8 mouse cellular contexts compared by ENCODE assay signal in genomic region chr15:12205902-12206645, GRCm38 (mm10). TPM values are rescaled to one million over a fixed set of nuclear protein-coding genes. Genes with fewer than 3 reads are reported as not detected.
DNase-seq lines count a peak whose midpoint lies in the region; ATAC-seq and TF ChIP-seq lines count a peak whose summit lies in the region.

No protein-coding gene starts in this region.

- ATAC-seq in hindbrain, embryonic 14.5 days (ENCODE audit: low FRiP score), result no peak
- ATAC-seq in midbrain, embryonic 11.5 days (ENCODE audit: low FRiP score), result no peak
- no peak for ATAC-seq in monocyte, adult 5-6 weeks (replicated peaks; ENCODE audit: insufficient number of reproducible peaks, low FRiP score, low TSS enrichment, poor library complexity, severe bottlenecking)

- H3K27ac ChIP-seq in hindbrain, embryonic 14.5 days, result no peak overlapping the region
- H3K27ac ChIP-seq in midbrain, embryonic 11.5 days (ENCODE audit: low read depth, low read length), result no peak overlapping the region

- peak; percentile 31 to 38 for DNase-seq in lung, adult 18-20 months
- DNase-seq in lung, postnatal 10 days, result no peak
- DNase-seq in brain, embryonic 14.5 days (ENCODE audit: low read depth), result peak; percentile 39
- DNase-seq in hindbrain, embryonic 14.5 days (ENCODE audit: low spot score), result no peak
- no peak for DNase-seq in midbrain, embryonic 11.5 days (ENCODE audit: low spot score, missing footprints)
- DNase-seq in frontal cortex, postnatal 36 days (ENCODE audit: low spot score in 2 of 2), result no peak
- no peak for DNase-seq in adrenal gland, adult (ENCODE audit: inconsistent age in 2 of 2, low spot score in 1 of 2)

- TF ChIP-seq CTCF in brain, embryonic 14.5 days (IDR thresholded peaks at IDR 0.05; ENCODE audit: borderline replicate concordance, extremely low read depth, insufficient read depth, insufficient read length), result no peak

- no peak for TF ChIP-seq POLR2A in brain, embryonic 14.5 days (IDR thresholded peaks at IDR 0.05; ENCODE audit: borderline replicate concordance, extremely low read depth, insufficient read depth, insufficient read length, poor library complexity, severe bottlenecking)

- no peaks in the 10 kb centered on the region for H3K27me3 ChIP-seq in hindbrain, embryonic 14.5 days (ENCODE audit: control insufficient read depth, insufficient read depth, low read length)
- H3K27me3 ChIP-seq in midbrain, embryonic 11.5 days (ENCODE audit: control insufficient read depth, insufficient read depth, low read length), result no peaks in the 10 kb centered on the region

- H3K4me2 ChIP-seq in hindbrain, embryonic 14.5 days (replicated peaks), result peak overlapping the region; percentile 58
- peak overlapping the region; percentile 56 for H3K4me2 ChIP-seq in midbrain, embryonic 11.5 days

- peaks cover 25% of the 10 kb centered on the region for H3K4me1 ChIP-seq in hindbrain, embryonic 14.5 days (replicated peaks; ENCODE audit: control insufficient read depth, insufficient read depth, low read length)
- H3K4me1 ChIP-seq in midbrain, embryonic 11.5 days (ENCODE audit: control insufficient read depth, insufficient read depth, low read length), result peaks cover 28% of the 10 kb centered on the region

- no peaks in the 10 kb centered on the region for H3K36me3 ChIP-seq in hindbrain, embryonic 14.5 days (replicated peaks; ENCODE audit: control insufficient read depth, insufficient read depth)
- no peaks in the 10 kb centered on the region for H3K36me3 ChIP-seq in midbrain, embryonic 11.5 days (ENCODE audit: control insufficient read depth, insufficient read depth, low read length)

- WGBS in hindbrain, embryonic 14.5 days, result 40% methylated on average over 14 of the region's 14 CpGs
- 44% methylated on average over 14 of the region's 14 CpGs for whole genome bisulfite sequencing in midbrain, embryonic 11.5 days

- peak overlapping the region; percentile 83 for H3K9ac ChIP-seq in hindbrain, embryonic 14.5 days
- peak overlapping the region; percentile 91 for H3K9ac ChIP-seq in midbrain, embryonic 11.5 days (ENCODE audit: low read length)

- H3K9me3 ChIP-seq in hindbrain, embryonic 14.5 days (ENCODE audit: control insufficient read depth, low read length), result no peaks in the 10 kb centered on the region
- no peaks in the 10 kb centered on the region for H3K9me3 ChIP-seq in midbrain, embryonic 11.5 days (ENCODE audit: control insufficient read depth, low read length)

- peak overlapping the region; percentile 78 for H3K4me3 ChIP-seq in hindbrain, embryonic 14.5 days (replicated peaks; ENCODE audit: low read length)
- peak overlapping the region; percentile 96 for H3K4me3 ChIP-seq in midbrain, embryonic 11.5 days (ENCODE audit: low read depth, low read length)

RNA-seq across cellular contexts. Expression of gene Mtmr12, which starts 1.2 kb away (rescaled TPM):
- 14.4 TPM in 2 replicates for polyA plus RNA-seq in brain, embryonic 14.5 days (2012; rRNA removed)
- polyA plus RNA-seq in hindbrain, embryonic 14.5 days (2014; fragmentation: Nextera tagmentation; extraction: Ambion mirVana), result 7.9 and 11.7 TPM in 2 replicates
- polyA plus RNA-seq in midbrain, embryonic 11.5 days (2014; fragmentation: Nextera tagmentation; extraction: Ambion mirVana), result 16.5 and 17.7 TPM in 2 replicates
- 34.1 to 46.7 TPM (median 39.5 TPM) in 3 replicates for total RNA-seq in monocyte, adult 5-6 weeks (2017)

Comparison
In these comparisons a context has a peak if more than half of its experiments do, and no peak if none do; other contexts are left out.
1. DNase-seq: peak in lung, adult 18-20 months (2 of 2) and brain, embryonic 14.5 days (single experiment); none in lung, postnatal 10 days (single experiment), hindbrain, embryonic 14.5 days (single experiment), midbrain, embryonic 11.5 days (single experiment), frontal cortex, postnatal 36 days (0 of 2) and adrenal gland, adult (0 of 2).